Mouse (Mus musculus) CH12.LX (cell line): Measurements from ENCODE around the gene Gm47189. TPM values are rescaled to one million over a fixed set of nuclear protein-coding genes. Genes with fewer than 3 reads are reported as not detected.
"Not testable (repeated sequence)": the region's sequence is repeated elsewhere in the genome, so short reads cannot be mapped to it uniquely, and the experiment has no call there.

ENCODE experiments used
- DNase-seq: peaks from one replicate; pipeline ENCODE4 v3.0.0-alpha.2; 2013; ENCODE audit errors: extremely low read depth
- H3K27ac ChIP-seq: 2 replicates; pipeline ENCODE4 v1.5.1; 2012; ENCODE audit warnings: low read depth, mild to moderate bottlenecking, control low read depth, moderate library complexity; ENCODE audit not compliant: insufficient read depth
- H3K27me3 ChIP-seq: replicated peaks from 2 replicates; pipeline ENCODE3; 2012; ENCODE audit warnings: inconsistent platforms
- H3K36me3 ChIP-seq, 2 experiments: replicated peaks in 1 of 2; 2 replicates each; pipeline versions ENCODE3 to v1.6.1; 2012; ENCODE audit warnings: inconsistent platforms in 1 of 2, low read length in 1 of 2, mild to moderate bottlenecking in 1 of 2, mixed read lengths in 1 of 2, moderate library complexity in 1 of 2; ENCODE audit not compliant: control insufficient read depth in 1 of 2, insufficient read depth in 1 of 2
- H3K4me1 ChIP-seq, 2 experiments: 2 replicates each; pipeline ENCODE4 v1.6.1; 2012; ENCODE audit warnings: inconsistent platforms in 1 of 2, moderate library complexity in 1 of 2; ENCODE audit not compliant: insufficient read depth in 2 of 2, control insufficient read depth in 1 of 2
- H3K4me2 ChIP-seq: 2 replicates; pipeline ENCODE4 v1.6.1; 2012; ENCODE audit warnings: low read depth, mild to moderate bottlenecking, control low read depth; ENCODE audit not compliant: poor library complexity, insufficient read depth, severe bottlenecking
- H3K4me3 ChIP-seq, 3 experiments: fragments of 150-350 bp in 1 of 3; sonication (generic) in 1 of 3; replicated peaks in 1 of 3; 2 replicates each; pipeline versions ENCODE3 to v1.5.1; 2011 to 2012; ENCODE audit warnings: low read depth in 2 of 3, low read length in 2 of 3, mild to moderate bottlenecking in 2 of 3, moderate library complexity in 2 of 3, control low read depth in 1 of 3, improper control_type of control experiment in 1 of 3, inconsistent platforms in 1 of 3, mixed read lengths in 1 of 3; ENCODE audit not compliant: poor library complexity in 1 of 3
- H3K79me2 ChIP-seq: replicated peaks from 2 replicates; pipeline ENCODE4 v1.6.1; 2012; ENCODE audit warnings: mild to moderate bottlenecking, moderate library complexity; ENCODE audit not compliant: control insufficient read depth, poor library complexity, insufficient read depth, severe bottlenecking; ENCODE audit errors: extremely low read depth
- H3K9ac ChIP-seq: 2 replicates; pipeline ENCODE4 v1.6.1; 2012; ENCODE audit warnings: low read depth, mild to moderate bottlenecking, control low read depth, moderate library complexity; ENCODE audit not compliant: insufficient read depth
- H3K9me3 ChIP-seq: replicated peaks from 2 replicates; pipeline ENCODE3; 2012; ENCODE audit warnings: low read length, inconsistent platforms, mixed read lengths
- dilution Hi-C: fragments of 300-500 bp; cut with MboI; formaldehyde crosslinking; loops from 2 replicates; pipeline ENCODE4 v1.14.3; 2020; ENCODE audit warnings: low sequenced_read_pairs; ENCODE audit not compliant: extremely low pct_unique_long_range_greater_than_20kb, extremely low pct_ligation_motif_present
- in situ Hi-C: fragments of 300-500 bp; cut with MboI; formaldehyde crosslinking; loops from 3 replicates; pipeline ENCODE4 v1.14.3; 2019; ENCODE audit warnings: low sequenced_read_pairs, low pct_ligation_motif_present, low pct_unique_long_range_greater_than_20kb, mixed read lengths
- polyA plus RNA-seq: library from polyadenylated mRNA; unstranded; fragments of >175 nt; gene quantifications from 2 replicates; pipeline ENCODE4 v1.2.1, GENCODE M21; 2012; ENCODE audit warnings: low read depth; ENCODE audit not compliant: insufficient read length
- total RNA-seq, 2 experiments: library from RNA; depleted of rRNA; stranded (reverse); fragments of 300-350 nt in 1 of 2; fragments of >200 nt in 1 of 2; gene quantifications; 2 replicates each; pipeline ENCODE4 v1.2.3; 2012 to 2014

Gm47189 gene
- total RNA-seq (2012; rRNA removed) (not detected in 2 replicates), total RNA-seq (2014; rRNA removed) (not detected in 2 replicates), polyA plus RNA-seq (not detected in 2 replicates)

- H3K9me3 ChIP-seq, H3K9ac ChIP-seq, H3K27ac ChIP-seq, H3K4me3 ChIP-seq, H3K27me3 ChIP-seq, H3K4me2 ChIP-seq, H3K4me1 ChIP-seq, H3K36me3 ChIP-seq, DNase-seq, dilution Hi-C loops, H3K79me2 ChIP-seq, in situ Hi-C loops: not testable (repeated sequence)
Measured at GRCm38 (mm10) chr14:41772341-41772740, at the start of gene Gm47189. Gene Gm47189, minus strand, starts transcription at chr14:41772441.

- in situ Hi-C loops, dilution Hi-C loops, H3K9me3 ChIP-seq, H3K27me3 ChIP-seq, DNase-seq, H3K4me3 ChIP-seq, H3K27ac ChIP-seq, H3K9ac ChIP-seq, H3K4me2 ChIP-seq, H3K4me1 ChIP-seq, H3K79me2 ChIP-seq, H3K36me3 ChIP-seq: not testable (repeated sequence)
Measured at GRCm38 (mm10) chr14:41755931-41756330, 16.3 kb downstream of the Gm47189 start.

GRCm38 (mm10) chr14:41750514-41750913 lies 21.7 kb downstream of the Gm47189 start, which contains the start of gene Gm7929:
Gene Gm7929, minus strand, starts transcription at chr14:41750614.
- H3K4me1 ChIP-seq, H3K9me3 ChIP-seq, in situ Hi-C loops, H3K4me2 ChIP-seq, DNase-seq, H3K36me3 ChIP-seq, H3K79me2 ChIP-seq, H3K27ac ChIP-seq, dilution Hi-C loops, H3K9ac ChIP-seq, H3K4me3 ChIP-seq, H3K27me3 ChIP-seq: not testable (repeated sequence)

GRCm38 (mm10) chr14:41723437-41723836 lies 48.8 kb downstream of the Gm47189 start:
- H3K9ac ChIP-seq, H3K27ac ChIP-seq, in situ Hi-C loops, H3K36me3 ChIP-seq, H3K4me2 ChIP-seq, H3K79me2 ChIP-seq, H3K9me3 ChIP-seq, H3K4me3 ChIP-seq, H3K27me3 ChIP-seq, H3K4me1 ChIP-seq, DNase-seq, dilution Hi-C loops: not testable (repeated sequence)

GRCm38 (mm10) chr14:41717180-41717579 lies 55.1 kb downstream of the Gm47189 start:
- in situ Hi-C loops, DNase-seq, H3K9ac ChIP-seq, dilution Hi-C loops, H3K36me3 ChIP-seq, H3K4me2 ChIP-seq, H3K4me3 ChIP-seq, H3K4me1 ChIP-seq, H3K9me3 ChIP-seq, H3K79me2 ChIP-seq, H3K27me3 ChIP-seq, H3K27ac ChIP-seq: not testable (repeated sequence)

Other genes starting within 250 kb of the Gm47189 start
- not detected in 2 replicates for gene Gm7970, start 216.9 kb downstream of the Gm47189 start, total RNA-seq (2012; rRNA removed)
- gene Gm7970, start 216.9 kb downstream of the Gm47189 start, total RNA-seq (2014; rRNA removed), result not detected in 2 replicates
- not detected in 2 replicates for gene Gm7970, start 216.9 kb downstream of the Gm47189 start, polyA plus RNA-seq
- gene 1700049E17Rik2, start 199.2 kb downstream of the Gm47189 start, total RNA-seq (2012; rRNA removed), result not detected in 2 replicates
- gene 1700049E17Rik2, start 199.2 kb downstream of the Gm47189 start, total RNA-seq (2014; rRNA removed), result not detected in 2 replicates
- gene 1700049E17Rik2, start 199.2 kb downstream of the Gm47189 start, polyA plus RNA-seq, result not detected in 2 replicates
- gene Gm3072, start 147.8 kb downstream of the Gm47189 start, total RNA-seq (2012; rRNA removed), result not detected in 2 replicates
- not detected in 2 replicates for gene Gm3072, start 147.8 kb downstream of the Gm47189 start, total RNA-seq (2014; rRNA removed)
- not detected in 2 replicates for gene Gm3072, start 147.8 kb downstream of the Gm47189 start, polyA plus RNA-seq
- gene Gm3676, start 126.0 kb downstream of the Gm47189 start, total RNA-seq (2012; rRNA removed), result not detected in 2 replicates
- not detected in 2 replicates for gene Gm3676, start 126.0 kb downstream of the Gm47189 start, total RNA-seq (2014; rRNA removed)
- not detected in 2 replicates for gene Gm3676, start 126.0 kb downstream of the Gm47189 start, polyA plus RNA-seq
- not detected in 2 replicates for gene Gm8068, start 70.6 kb downstream of the Gm47189 start, total RNA-seq (2012; rRNA removed)
- gene Gm8068, start 70.6 kb downstream of the Gm47189 start, total RNA-seq (2014; rRNA removed), result not detected in 2 replicates
- gene Gm8068, start 70.6 kb downstream of the Gm47189 start, polyA plus RNA-seq, result not detected in 2 replicates
- gene Gm7929, start 21.8 kb downstream of the Gm47189 start, total RNA-seq (2012; rRNA removed), result not detected in 2 replicates
- gene Gm7929, start 21.8 kb downstream of the Gm47189 start, total RNA-seq (2014; rRNA removed), result not detected in 2 replicates
- not detected in 2 replicates for gene Gm7929, start 21.8 kb downstream of the Gm47189 start, polyA plus RNA-seq
- gene Gm7980, start 134.8 kb upstream of the Gm47189 start, total RNA-seq (2012; rRNA removed), result not detected in 2 replicates
- gene Gm7980, start 134.8 kb upstream of the Gm47189 start, total RNA-seq (2014; rRNA removed), result not detected in 2 replicates
- gene Gm7980, start 134.8 kb upstream of the Gm47189 start, polyA plus RNA-seq, result not detected in 2 replicates
- gene 1700049E17Rik1, start 152.5 kb upstream of the Gm47189 start, total RNA-seq (2012; rRNA removed), result not detected in 2 replicates
- gene 1700049E17Rik1, start 152.5 kb upstream of the Gm47189 start, total RNA-seq (2014; rRNA removed), result not detected in 2 replicates
- gene 1700049E17Rik1, start 152.5 kb upstream of the Gm47189 start, polyA plus RNA-seq, result not detected in 2 replicates
- gene 1700024B05Rik, start 171.6 kb upstream of the Gm47189 start, total RNA-seq (2012; rRNA removed), result not detected in 2 replicates
- not detected in 2 replicates for gene 1700024B05Rik, start 171.6 kb upstream of the Gm47189 start, total RNA-seq (2014; rRNA removed)
- 0.16 TPM in 1 of 2 replicates, not detected in the other for gene 1700024B05Rik, start 171.6 kb upstream of the Gm47189 start, polyA plus RNA-seq
- gene Gm6401, start 195.5 kb upstream of the Gm47189 start, total RNA-seq (2012; rRNA removed), result not detected in 2 replicates
- not detected in 2 replicates for gene Gm6401, start 195.5 kb upstream of the Gm47189 start, total RNA-seq (2014; rRNA removed)
- not detected in 2 replicates for gene Gm6401, start 195.5 kb upstream of the Gm47189 start, polyA plus RNA-seq
- not detected in 2 replicates for gene Gm3543, start 210.9 kb upstream of the Gm47189 start, total RNA-seq (2012; rRNA removed)
- not detected in 2 replicates for gene Gm3543, start 210.9 kb upstream of the Gm47189 start, total RNA-seq (2014; rRNA removed)
- gene Gm3543, start 210.9 kb upstream of the Gm47189 start, polyA plus RNA-seq, result not detected in 2 replicates